Comparison of ENCODE assay signal across 8 mouse cellular contexts in genomic region chr12:16618512-16619274, GRCm38 (mm10). TPM values are rescaled to one million over a fixed set of nuclear protein-coding genes. Genes with fewer than 3 reads are reported as not detected.
DNase-seq lines count a peak whose midpoint lies in the region; ATAC-seq and TF ChIP-seq lines count a peak whose summit lies in the region.

No protein-coding gene starts in this region.

- no peak overlapping the region for H3K4me2 ChIP-seq in embryonic facial prominence, embryonic 12.5 days (replicated peaks)
- no peak overlapping the region for H3K4me2 ChIP-seq in midbrain, embryonic 11.5 days
- H3K4me2 ChIP-seq in stomach, embryonic 14.5 days (replicated peaks; ENCODE audit: low read depth, low read length): 0 out of 2 replicates have a peak overlapping the region, but pooled peaks have one; percentile 1

- H3K4me3 ChIP-seq in embryonic facial prominence, embryonic 12.5 days: no peak overlapping the region
- H3K4me3 ChIP-seq in heart, adult 2 months: no peak overlapping the region
- H3K4me3 ChIP-seq in midbrain, embryonic 11.5 days (ENCODE audit: low read depth, low read length): no peak overlapping the region
- no peak overlapping the region for H3K4me3 ChIP-seq in stomach, embryonic 14.5 days (ENCODE audit: low read depth, low read length)

- ATAC-seq in embryonic facial prominence, embryonic 12.5 days (ENCODE audit: insufficient number of reproducible peaks, insufficient read depth, low FRiP score, low TSS enrichment): peak; percentile 49; the same call in 1 of the 2 replicates
- ATAC-seq in midbrain, embryonic 11.5 days (ENCODE audit: low FRiP score): peak; percentile 92
- ATAC-seq in stomach, embryonic 14.5 days (ENCODE audit: insufficient number of reproducible peaks, insufficient read depth, low FRiP score, low read depth): peak; percentile 86

- H3K27me3 ChIP-seq in embryonic facial prominence, embryonic 12.5 days: no peaks in the 10 kb centered on the region
- no peaks in the 10 kb centered on the region for H3K27me3 ChIP-seq in heart, adult 2 months (ENCODE audit: control insufficient read depth, insufficient read depth, low read length)
- H3K27me3 ChIP-seq in midbrain, embryonic 11.5 days (ENCODE audit: control insufficient read depth, insufficient read depth, low read length): no peaks in the 10 kb centered on the region
- no peaks in the 10 kb centered on the region for H3K27me3 ChIP-seq in stomach, embryonic 14.5 days (ENCODE audit: control insufficient read depth, insufficient read depth, low read length)

- H3K36me3 ChIP-seq in embryonic facial prominence, embryonic 12.5 days: no peaks in the 10 kb centered on the region
- peaks cover 5% of the 10 kb centered on the region for H3K36me3 ChIP-seq in heart, adult 2 months (ENCODE audit: control insufficient read depth, insufficient read depth, low read length)
- no peaks in the 10 kb centered on the region for H3K36me3 ChIP-seq in midbrain, embryonic 11.5 days (ENCODE audit: control insufficient read depth, insufficient read depth, low read length)
- no peaks in the 10 kb centered on the region for H3K36me3 ChIP-seq in stomach, embryonic 14.5 days (ENCODE audit: control insufficient read depth, insufficient read depth, low read length)

- H3K9me3 ChIP-seq in embryonic facial prominence, embryonic 12.5 days: no peaks in the 10 kb centered on the region
- H3K9me3 ChIP-seq in midbrain, embryonic 11.5 days (ENCODE audit: control insufficient read depth, low read length): no peaks in the 10 kb centered on the region
- H3K9me3 ChIP-seq in stomach, embryonic 14.5 days (ENCODE audit: control insufficient read depth, low read depth, low read length): no peaks in the 10 kb centered on the region

- no peak overlapping the region for H3K27ac ChIP-seq in embryonic facial prominence, embryonic 12.5 days
- peak overlapping the region; percentile 73 for H3K27ac ChIP-seq in heart, adult 2 months
- H3K27ac ChIP-seq in midbrain, embryonic 11.5 days (ENCODE audit: low read depth, low read length): no peak overlapping the region
- no peak overlapping the region for H3K27ac ChIP-seq in stomach, embryonic 14.5 days (ENCODE audit: low read length)

- H3K4me1 ChIP-seq in embryonic facial prominence, embryonic 12.5 days: peaks cover 12% of the 10 kb centered on the region
- peaks cover 10% of the 10 kb centered on the region for H3K4me1 ChIP-seq in heart, adult 2 months (ENCODE audit: control insufficient read depth, insufficient read depth, low read length)
- peaks cover 6% of the 10 kb centered on the region; the same call in 1 of the 2 replicates for H3K4me1 ChIP-seq in midbrain, embryonic 11.5 days (ENCODE audit: control insufficient read depth, insufficient read depth, low read length)
- H3K4me1 ChIP-seq in stomach, embryonic 14.5 days (ENCODE audit: control insufficient read depth, insufficient read depth, low read length): peaks cover 6% of the 10 kb centered on the region

- TF ChIP-seq CTCF in heart, adult 2 months (IDR thresholded peaks at IDR 0.05): no peak

- no peak for TF ChIP-seq POLR2A in heart, adult 2 months (IDR thresholded peaks at IDR 0.05; ENCODE audit: insufficient read depth, low read depth, low read length)

- peak; percentile 68; the same call in 1 of the 2 replicates for TF ChIP-seq EP300 in heart, adult 2 months (IDR thresholded peaks at IDR 0.05; ENCODE audit: insufficient read depth, low read depth, low read length)

- H3K9ac ChIP-seq in embryonic facial prominence, embryonic 12.5 days: no peak overlapping the region
- H3K9ac ChIP-seq in heart, adult 2 months (ENCODE audit: low read depth, low read length): peak overlapping the region; percentile 33
- no peak overlapping the region for H3K9ac ChIP-seq in midbrain, embryonic 11.5 days (ENCODE audit: low read length)
- no peak overlapping the region for H3K9ac ChIP-seq in stomach, embryonic 14.5 days (replicated peaks; ENCODE audit: low read depth, low read length)

- DNase-seq in adrenal gland, postnatal 14 days: peak; percentile 91
- DNase-seq in heart, adult 2 months: peak; percentile 86 to 90
- DNase-seq in kidney, adult 8-10 months: peak; percentile 94 to 95
- peak; percentile 42 to 67 for DNase-seq in left cerebral cortex, postnatal 36 days (ENCODE audit: low spot score in 2 of 2)
- DNase-seq in midbrain, embryonic 11.5 days (ENCODE audit: low spot score, missing footprints): peak; percentile 88
- DNase-seq in spleen, postnatal 36 days (ENCODE audit: low spot score in 2 of 2): no peak

- intact Hi-C loops in heart, adult 2 months (cut with DNase I): no loop called here
- intact Hi-C loops in left cerebral cortex, postnatal 36 days (cut with DNase I): no loop called here

- 25% methylated on average over 12 of the region's 12 CpGs for whole genome bisulfite sequencing in embryonic facial prominence, embryonic 12.5 days
- WGBS in heart, adult 2 months: 9% methylated on average over 12 of the region's 12 CpGs
- WGBS in midbrain, embryonic 11.5 days: 21% methylated on average over 12 of the region's 12 CpGs
- 13% methylated on average over 12 of the region's 12 CpGs for WGBS in stomach, embryonic 14.5 days

- no peaks in the 10 kb centered on the region for H3K79me2 ChIP-seq in heart, adult 2 months (replicated peaks; ENCODE audit: control insufficient read depth, insufficient read depth, low read length)

RNA-seq across cellular contexts. Expression of gene Lpin1, which starts 7.9 kb away (rescaled TPM):
- 135 and 224 TPM in 2 replicates for total RNA-seq in adrenal gland, postnatal 14 days (2021)
- polyA plus RNA-seq in embryonic facial prominence, embryonic 12.5 days (2016; fragmentation: Nextera tagmentation; extraction: Ambion mirVana): 8.0 and 8.8 TPM in 2 replicates
- total RNA-seq in heart, adult 2 months (2021): 100 to 1,000 TPM; 160 to 171 TPM
- 96.8 and 110 TPM in 2 replicates for polyA plus RNA-seq in heart, adult 2 months (2012; rRNA removed)
- total RNA-seq in left cerebral cortex, postnatal 36 days (2021): 10 to 100 TPM; 19.6 to 23.0 TPM
- 10.5 and 11.4 TPM in 2 replicates for polyA plus RNA-seq in midbrain, embryonic 11.5 days (2014; fragmentation: Nextera tagmentation; extraction: Ambion mirVana)
- polyA plus RNA-seq in stomach, embryonic 14.5 days (2014; fragmentation: Nextera tagmentation; extraction: Ambion mirVana): 4.8 and 6.5 TPM in 2 replicates

RNA-seq across cellular contexts. Expression of gene Ntsr2, which starts 34.5 kb away (rescaled TPM):
- total RNA-seq in adrenal gland, postnatal 14 days (2021): not detected in 2 replicates
- polyA plus RNA-seq in embryonic facial prominence, embryonic 12.5 days (2016; fragmentation: Nextera tagmentation; extraction: Ambion mirVana): 0.10 TPM in 1 of 2 replicates, not detected in the other
- total RNA-seq in heart, adult 2 months (2021): 1 to 10 TPM; 7.9 to 9.3 TPM
- polyA plus RNA-seq in heart, adult 2 months (2012; rRNA removed): 15.1 and 20.5 TPM in 2 replicates
- 100 to 1,000 TPM; 154 to 164 TPM for total RNA-seq in left cerebral cortex, postnatal 36 days (2021)
- polyA plus RNA-seq in midbrain, embryonic 11.5 days (2014; fragmentation: Nextera tagmentation; extraction: Ambion mirVana): not detected in 2 replicates
- not detected in 2 replicates for polyA plus RNA-seq in stomach, embryonic 14.5 days (2014; fragmentation: Nextera tagmentation; extraction: Ambion mirVana)

Comparison
In these comparisons a context has a peak if more than half of its experiments do, and no peak if none do; other contexts are left out.
1. DNase-seq: peak in adrenal gland, postnatal 14 days (single experiment), heart, adult 2 months (2 of 2), kidney, adult 8-10 months (2 of 2), left cerebral cortex, postnatal 36 days (2 of 2) and midbrain, embryonic 11.5 days (single experiment); none in spleen, postnatal 36 days (0 of 2).
2. RNA of gene Ntsr2, which starts 34.5 kb away (polyA plus RNA-seq): 15.1 to 20.5 TPM in heart, adult 2 months; 0.10 TPM in embryonic facial prominence, embryonic 12.5 days, not detected in stomach, embryonic 14.5 days and not detected in midbrain, embryonic 11.5 days; every median in the first group is over 10 times any median in the second.
3. Peak in every context shown above with its lines, with median percentiles within 50 percentile points of each other: ATAC-seq.